Mouse (Mus musculus) neural tube, embryonic 11.5 days (tissue): Measurements from ENCODE around the gene Kcnh4. TPM values are rescaled to one million over a fixed set of nuclear protein-coding genes. Genes with fewer than 3 reads are reported as not detected.
A peak's percentile ranks its signal among the peaks of the same experiment; 100 is the strongest.

Source experiments
- ATAC-seq: fragments of 200-750 bp; cut with Nextera tagmentation; 2 replicates; pipeline ENCODE4 v1.8.0; 2017; ENCODE audit warnings: moderate number of reproducible peaks, mild to moderate bottlenecking, moderate TSS enrichment, moderate library complexity; ENCODE audit not compliant: insufficient read depth, low FRiP score, low TSS enrichment
- DNase-seq: peaks from one replicate; pipeline ENCODE4 v3.0.0-alpha.2; 2015; ENCODE audit warnings: low spot score
- H3K27ac ChIP-seq: fragments of 300-500 bp; sonication (generic); 2 replicates; pipeline ENCODE4 v1.5.1; 2014; ENCODE audit warnings: low read depth, mild to moderate bottlenecking, low read length
- H3K27me3 ChIP-seq: fragments of 300-500 bp; sonication (generic); 2 replicates; pipeline ENCODE4 v1.6.1; 2014; ENCODE audit warnings: mild to moderate bottlenecking, low read length, mixed read lengths; ENCODE audit not compliant: control insufficient read depth, insufficient read depth
- H3K36me3 ChIP-seq: fragments of 300-500 bp; sonication (generic); 2 replicates; pipeline ENCODE4 v1.6.1; 2014; ENCODE audit warnings: mild to moderate bottlenecking, low read length, moderate library complexity, mixed read lengths; ENCODE audit not compliant: control insufficient read depth, insufficient read depth
- H3K4me1 ChIP-seq: fragments of 300-500 bp; sonication (generic); 2 replicates; pipeline ENCODE4 v1.6.1; 2014; ENCODE audit warnings: low read length, mixed read lengths; ENCODE audit not compliant: control insufficient read depth, insufficient read depth
- H3K4me2 ChIP-seq: fragments of 300-500 bp; sonication (generic); 2 replicates; pipeline ENCODE4 v1.6.1; 2014; ENCODE audit warnings: low read depth, mild to moderate bottlenecking, moderate library complexity
- H3K4me3 ChIP-seq: fragments of 300-500 bp; sonication (generic); 2 replicates; pipeline ENCODE4 v1.5.1; 2014; ENCODE audit warnings: low read depth, low read length
- H3K9ac ChIP-seq: fragments of 300-500 bp; sonication (generic); 2 replicates; pipeline ENCODE4 v1.6.1; 2014; ENCODE audit warnings: mild to moderate bottlenecking, low read length
- H3K9me3 ChIP-seq: fragments of 300-500 bp; sonication (generic); 2 replicates; pipeline ENCODE4 v1.6.1; 2016; ENCODE audit warnings: low read length; ENCODE audit not compliant: control insufficient read depth
- WGBS: fragments of 180-500 bp; shearing (Covaris S2); extraction: QIAGEN DNeasy Blood & Tissue Kit; methylation state at CpG from one replicate; pipeline ENCODE4 v1.1.7; 2014; 5-methylcytosine and 5-hydroxymethylcytosine counted together
- polyA plus RNA-seq: library from polyadenylated mRNA; unstranded; fragments of >200 nt; fragmentation: Nextera tagmentation; extraction: Ambion mirVana; gene quantifications from 2 replicates; pipeline ENCODE4 v1.2.1, GENCODE M21; 2014

Gene Kcnh4
- polyA plus RNA-seq, 1 experiment from 2014 or later, result 2.4 TPM

DNA sequence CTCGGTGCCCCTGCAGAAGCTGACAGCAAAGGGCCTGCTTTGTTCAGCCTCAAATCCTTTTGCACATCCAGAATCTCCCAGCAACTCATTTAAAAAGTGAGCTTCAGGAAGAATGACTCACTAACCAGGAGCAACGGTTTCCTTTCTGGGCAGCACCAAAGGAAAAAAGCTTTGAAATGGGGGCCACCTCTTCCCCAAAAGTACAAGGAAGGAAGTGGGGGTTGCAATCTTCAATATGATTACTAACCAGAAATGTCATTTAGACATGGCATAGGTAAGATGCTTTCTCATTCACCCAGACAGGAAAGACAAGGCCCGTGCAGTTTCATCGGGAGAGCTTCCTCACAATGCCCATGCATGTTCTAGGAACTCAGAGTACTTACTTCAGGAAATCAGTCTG is 38.5 kb downstream of the Kcnh4 start:
- peaks cover 3% of the 10 kb centered on the region for H3K36me3 ChIP-seq
- DNase-seq (no peak), ATAC-seq (no peak)
- no peaks in the 10 kb centered on the region for H3K9me3 ChIP-seq
- H3K27me3 ChIP-seq, result no peaks in the 10 kb centered on the region
- no peak overlapping the region for H3K4me3 ChIP-seq
- peak overlapping the region; percentile 6; the same call in 1 of the 2 replicates for H3K9ac ChIP-seq
- WGBS, result 81% methylated on average over 4 of the region's 4 CpGs
- no peaks in the 10 kb centered on the region; the same call in 1 of the 2 replicates for H3K4me1 ChIP-seq
- no peak overlapping the region for H3K4me2 ChIP-seq
- H3K27ac ChIP-seq, result no peak overlapping the region

DNA sequence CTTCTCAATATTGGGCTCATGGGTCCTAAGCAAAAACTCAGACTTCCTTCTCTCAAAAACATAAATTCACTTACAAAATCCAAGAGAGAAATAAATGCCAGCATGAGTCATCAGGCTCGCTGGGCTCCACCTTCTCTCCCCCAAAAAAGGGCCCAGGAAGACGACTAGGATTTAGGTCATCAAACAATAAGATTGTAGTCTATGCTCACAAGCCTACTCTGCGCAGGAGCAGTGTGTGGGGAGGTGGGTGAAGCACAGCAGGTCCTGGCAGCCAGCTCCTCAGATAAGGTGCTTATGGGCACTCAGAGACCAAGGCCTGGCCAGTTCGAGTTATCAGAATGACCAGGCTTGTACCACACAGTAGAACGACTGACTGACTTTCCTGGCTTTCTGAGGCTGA is 39.4 kb downstream of the Kcnh4 start:
- DNase-seq, result no peak
- no peak for ATAC-seq
- Histone ChIP-seq H3K4me1 (no peaks in the 10 kb centered on the region; the same call in 1 of the 2 replicates), H3K4me3 (no peak overlapping the region), H3K4me2 (no peak overlapping the region), H3K27me3 (no peaks in the 10 kb centered on the region), H3K36me3 (peaks cover 3% of the 10 kb centered on the region), H3K9me3 (no peaks in the 10 kb centered on the region), H3K27ac (no peak overlapping the region), H3K9ac (no peak overlapping the region)
- 80% methylated on average over 5 of the region's 5 CpGs for WGBS

- Histone ChIP-seq H3K9me3 (no peaks in the 10 kb centered on the region), H3K4me1 (no peaks in the 10 kb centered on the region; the same call in 1 of the 2 replicates), H3K36me3 (peaks cover 3% of the 10 kb centered on the region)
These were observed 39.8 kb downstream of the Kcnh4 start for GRCm38 (mm10) chr11:100719893-100720292.

DNA sequence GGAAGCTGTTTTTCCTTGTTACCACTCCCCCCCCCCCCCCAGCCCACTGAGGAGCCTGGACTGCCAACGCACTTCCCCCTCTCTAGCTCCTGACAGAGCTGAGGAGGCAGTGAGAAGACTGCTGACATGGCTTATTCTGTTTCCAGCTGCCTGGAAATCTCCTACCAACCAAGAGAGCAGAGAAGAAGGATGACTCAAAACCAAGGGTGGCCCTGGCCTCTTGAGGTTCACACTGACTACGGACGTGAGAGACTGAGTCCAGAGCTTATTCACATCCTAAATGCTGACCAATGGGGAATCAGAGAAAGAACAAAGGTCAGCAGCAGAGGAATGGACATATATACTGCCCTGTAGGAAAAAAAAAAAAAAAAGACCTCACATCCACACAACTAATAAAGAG is 40.4 kb downstream of the Kcnh4 start:
- H3K36me3 ChIP-seq, result peaks cover 3% of the 10 kb centered on the region
- no peak overlapping the region for H3K4me3 ChIP-seq
- no peak overlapping the region for H3K27ac ChIP-seq
- H3K4me2 ChIP-seq, result no peak overlapping the region
- DNase-seq (no peak), ATAC-seq (no peak)
- H3K9me3 ChIP-seq, result no peaks in the 10 kb centered on the region
- H3K4me1 ChIP-seq, result peaks cover 2% of the 10 kb centered on the region
- no peak overlapping the region for H3K9ac ChIP-seq
- 80% methylated on average over 3 of the region's 3 CpGs for WGBS
- H3K27me3 ChIP-seq, result no peaks in the 10 kb centered on the region

More at GRCm38 (mm10) chr11:100719893-100720292, 39.8 kb downstream of the Kcnh4 start:
- Histone ChIP-seq H3K9ac (no peak overlapping the region), H3K27ac (no peak overlapping the region), H3K27me3 (no peaks in the 10 kb centered on the region), H3K4me2 (no peak overlapping the region), H3K4me3 (no peak overlapping the region)
- ATAC-seq, result no peak
- no peak for DNase-seq
- WGBS, result 83% methylated on average over 11 of the region's 11 CpGs

DNA sequence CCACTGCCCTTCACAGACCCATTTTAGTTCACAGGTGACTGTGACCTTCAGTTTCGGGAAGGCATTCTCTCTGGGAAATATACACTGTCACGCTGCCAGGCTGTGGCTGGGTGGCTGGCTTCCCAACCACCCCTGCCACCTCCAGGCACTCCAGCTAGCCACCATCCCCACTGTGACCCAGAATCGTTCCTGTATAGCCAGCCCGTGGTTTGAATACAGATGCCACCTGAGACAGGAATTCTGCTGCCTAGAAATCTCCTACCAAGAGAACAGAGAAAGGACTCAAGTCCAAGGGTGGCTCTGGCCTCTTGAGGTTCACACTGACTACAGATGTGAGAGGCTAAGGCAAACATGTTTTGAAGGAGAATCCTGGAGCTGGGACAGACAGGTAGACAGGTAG is 40.9 kb downstream of the Kcnh4 start:
- peaks cover 7% of the 10 kb centered on the region for H3K4me1 ChIP-seq

GRCm38 (mm10) chr11:100718462-100718861 is 41.3 kb downstream of the Kcnh4 start:
- Histone ChIP-seq H3K9me3 (no peaks in the 10 kb centered on the region), H3K4me3 (no peak overlapping the region), H3K4me1 (peaks cover 11% of the 10 kb centered on the region), H3K9ac (no peak overlapping the region), H3K27ac (no peak overlapping the region), H3K36me3 (peaks cover 3% of the 10 kb centered on the region), H3K4me2 (no peak overlapping the region), H3K27me3 (no peaks in the 10 kb centered on the region)
- no peak for DNase-seq
- 87% methylated on average over 7 of the region's 7 CpGs for WGBS
- ATAC-seq, result no peak

More for the DNA sequence above, 40.9 kb downstream of the Kcnh4 start:
- ATAC-seq, result no peak
- H3K27ac ChIP-seq, result no peak overlapping the region
- no peaks in the 10 kb centered on the region for H3K9me3 ChIP-seq
- H3K36me3 ChIP-seq, result peaks cover 3% of the 10 kb centered on the region
- WGBS, result 86% methylated on average over 4 of the region's 4 CpGs
- no peak overlapping the region for H3K4me2 ChIP-seq
- H3K9ac ChIP-seq, result no peak overlapping the region
- DNase-seq, result no peak
- no peak overlapping the region for H3K4me3 ChIP-seq
- no peaks in the 10 kb centered on the region for H3K27me3 ChIP-seq

DNA sequence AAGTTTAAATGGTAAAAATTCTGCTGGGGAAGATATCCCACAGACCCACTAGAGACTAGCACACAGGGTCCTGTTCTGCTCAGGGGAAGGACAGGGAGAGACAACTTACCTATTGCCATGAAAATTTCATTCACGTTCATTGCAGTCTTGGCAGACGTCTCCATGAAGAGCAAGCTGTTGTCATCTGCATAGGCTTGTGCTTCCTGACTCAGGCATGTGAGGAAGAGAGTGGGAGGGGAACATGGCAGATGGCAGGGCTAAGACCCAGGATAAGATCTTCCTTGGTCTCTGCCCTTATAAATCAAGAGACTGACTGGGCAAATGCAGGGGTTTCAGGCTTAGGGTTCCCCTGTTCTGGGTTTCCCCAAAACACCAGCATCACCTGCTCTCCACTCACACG is 43.1 kb downstream of the Kcnh4 start:
- WGBS, result 83% methylated on average over 3 of the region's 3 CpGs
- ATAC-seq (no peak), DNase-seq (no peak)
- Histone ChIP-seq H3K4me3 (no peak overlapping the region), H3K9me3 (no peaks in the 10 kb centered on the region), H3K27ac (no peak overlapping the region), H3K4me1 (peaks cover 14% of the 10 kb centered on the region), H3K27me3 (no peaks in the 10 kb centered on the region), H3K4me2 (no peak overlapping the region), H3K9ac (no peak overlapping the region), H3K36me3 (peaks cover 3% of the 10 kb centered on the region)

- Histone ChIP-seq H3K4me3 (no peak overlapping the region), H3K36me3 (peaks cover 3% of the 10 kb centered on the region), H3K4me1 (peaks cover 18% of the 10 kb centered on the region), H3K9ac (no peak overlapping the region), H3K4me2 (no peak overlapping the region), H3K9me3 (no peaks in the 10 kb centered on the region), H3K27ac (no peak overlapping the region), H3K27me3 (no peaks in the 10 kb centered on the region)
- no peak for ATAC-seq
- DNase-seq, result no peak
- 90% methylated on average over 6 of the region's 6 CpGs for WGBS
These were observed 44.8 kb downstream of the Kcnh4 start for GRCm38 (mm10) chr11:100714948-100715347.

GRCm38 (mm10) chr11:100714534-100714915 is 45.2 kb downstream of the Kcnh4 start:
- ATAC-seq (no peak), DNase-seq (peak; percentile 78)
- Histone ChIP-seq H3K4me2 (peak overlapping the region; percentile 39; the same call in 1 of the 2 replicates), H3K27me3 (no peaks in the 10 kb centered on the region), H3K4me1 (peaks cover 18% of the 10 kb centered on the region), H3K27ac (no peak overlapping the region), H3K4me3 (no peak overlapping the region), H3K36me3 (peaks cover 3% of the 10 kb centered on the region), H3K9ac (0 out of 2 replicates have a peak overlapping the region, but pooled peaks have one; percentile 41), H3K9me3 (no peaks in the 10 kb centered on the region)
- WGBS, result 49% methylated on average over 6 of the region's 6 CpGs
